Mouse (Mus musculus) ovary, postnatal 36 days (tissue): ENCODE data around the gene Cpox.
A peak's percentile ranks its signal among the peaks of the same experiment; 100 is the strongest.
"Not testable (repeated sequence)": the region's sequence is repeated elsewhere in the genome, so short reads cannot be mapped to it uniquely, and the experiment has no call there.

Source experiments
- DNase-seq: peaks from one replicate; pipeline ENCODE4 v3.0.0; 2022; ENCODE audit warnings: low spot score, mixed read lengths

Cpox gene

DNA sequence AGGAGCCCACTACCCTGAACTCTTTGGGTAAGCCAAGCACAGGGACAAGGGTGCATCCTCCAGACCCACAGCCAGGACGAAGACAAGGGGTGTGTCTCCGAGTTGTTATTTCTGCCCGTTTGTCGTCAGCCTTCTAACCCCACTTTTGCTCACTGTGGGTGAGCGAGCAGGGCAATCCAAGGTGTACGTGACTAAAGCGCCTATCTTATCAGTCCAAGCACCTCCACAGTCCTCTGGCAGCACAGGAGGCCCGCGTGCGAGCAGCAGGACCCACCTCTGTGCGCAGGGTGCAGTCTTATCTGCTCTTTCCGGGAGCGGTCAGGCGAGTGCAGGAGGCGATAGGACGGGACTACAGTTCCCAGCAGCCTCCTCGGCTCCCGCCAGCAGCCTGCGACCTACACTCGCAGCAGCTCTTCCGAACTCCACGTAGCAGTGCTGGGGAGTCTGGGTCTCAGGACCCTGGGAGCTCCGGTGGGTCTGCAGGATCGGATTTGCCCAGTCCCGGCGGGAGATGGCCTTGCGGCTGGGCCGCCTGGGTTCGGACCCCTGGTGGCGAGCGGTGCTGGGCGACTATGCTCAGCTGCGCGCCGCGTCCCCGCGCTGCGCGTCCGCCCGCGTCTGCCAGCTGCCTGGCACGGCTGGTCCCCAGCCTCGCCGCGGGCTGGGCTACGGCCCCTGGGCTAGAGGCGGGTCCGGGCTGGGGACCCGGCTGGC lies at the start of gene Cpox:
TSS of gene Cpox (plus strand) at position 376 of the 714 bp plus-strand sequence.
- peak; percentile 82 for DNase-seq

GRCm38 (mm10) chr16:58622377-58622776 lies 47.7 kb upstream of the Cpox start:
- no peak for DNase-seq

DNA sequence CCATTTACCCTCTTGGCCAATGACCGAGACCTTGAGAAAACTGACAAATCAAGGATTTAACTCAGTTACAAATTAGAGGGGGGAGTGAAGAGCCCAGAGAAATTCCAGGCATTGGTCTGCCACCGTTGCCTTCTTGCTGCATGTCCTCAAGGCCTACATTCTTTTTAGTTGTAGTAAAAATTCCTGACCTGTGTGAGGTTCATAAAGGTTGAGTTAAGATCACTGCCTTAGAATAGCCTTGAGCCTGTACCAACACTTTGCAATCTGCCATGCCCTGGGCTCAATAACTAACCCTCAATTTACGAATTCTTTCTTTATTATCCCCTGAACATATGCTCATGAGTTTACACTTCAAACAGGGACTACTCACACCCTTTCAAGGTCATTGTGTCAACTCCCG lies 47.0 kb upstream of the Cpox start:
- no peak for DNase-seq

- no peak for DNase-seq
Observed at GRCm38 (mm10) chr16:58623944-58624343, 46.1 kb upstream of the Cpox start.

DNA sequence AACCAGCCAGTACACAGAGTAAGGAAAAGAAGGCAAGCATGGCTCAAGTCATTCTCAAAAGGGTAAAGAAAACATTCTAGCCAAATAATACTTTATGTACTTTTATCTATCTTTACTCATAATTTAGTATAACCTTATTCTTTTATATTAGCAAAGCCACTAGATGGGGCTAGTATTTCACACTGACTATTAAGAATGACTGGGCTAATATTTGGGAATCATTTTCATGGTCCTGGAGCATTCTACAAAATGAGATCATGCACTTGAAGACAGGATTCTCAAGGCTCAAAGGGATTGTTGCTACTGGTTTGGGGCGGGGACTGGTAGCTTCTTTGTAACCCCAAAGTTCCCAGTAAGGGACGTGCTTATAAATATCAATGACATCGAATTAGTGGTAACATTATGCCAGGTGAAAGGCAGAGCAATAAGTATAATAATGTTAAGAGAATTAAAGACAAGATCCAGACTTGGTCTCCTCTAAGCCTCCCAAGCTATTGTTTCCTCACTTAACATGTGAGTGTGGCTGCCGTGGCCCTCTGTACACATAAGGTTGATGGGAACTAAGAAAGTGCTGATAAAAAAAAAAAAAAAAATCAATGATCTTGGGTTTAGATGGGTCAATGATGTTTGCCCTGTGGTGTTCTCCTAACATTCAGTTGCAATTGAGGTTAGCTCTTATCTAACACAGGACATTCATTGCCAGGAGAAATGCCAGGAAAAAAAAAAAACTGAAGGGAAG lies 42.3 kb upstream of the Cpox start:
- no peak for DNase-seq

GRCm38 (mm10) chr16:58628336-58628680 lies 41.8 kb upstream of the Cpox start:
- no peak for DNase-seq

DNA sequence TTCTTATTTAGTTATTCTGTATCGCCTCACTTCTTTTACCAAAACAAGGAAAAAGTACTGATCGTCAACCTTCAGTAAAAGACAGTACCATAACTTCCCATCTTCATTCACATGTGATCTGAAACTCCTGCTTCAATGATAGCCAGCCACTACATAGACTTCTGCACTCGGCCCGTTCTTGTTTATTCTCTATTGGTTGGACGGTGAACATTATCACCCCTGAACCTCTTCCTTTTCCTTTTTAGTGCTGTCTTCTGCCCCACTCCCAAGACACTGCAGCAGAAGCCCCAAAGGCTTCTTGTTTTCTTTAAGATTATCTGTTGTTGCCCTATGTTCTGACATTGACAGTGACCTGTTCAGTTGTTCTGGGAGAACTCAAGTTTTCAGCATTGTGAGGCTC lies 41.1 kb upstream of the Cpox start:
- no peak for DNase-seq

DNA sequence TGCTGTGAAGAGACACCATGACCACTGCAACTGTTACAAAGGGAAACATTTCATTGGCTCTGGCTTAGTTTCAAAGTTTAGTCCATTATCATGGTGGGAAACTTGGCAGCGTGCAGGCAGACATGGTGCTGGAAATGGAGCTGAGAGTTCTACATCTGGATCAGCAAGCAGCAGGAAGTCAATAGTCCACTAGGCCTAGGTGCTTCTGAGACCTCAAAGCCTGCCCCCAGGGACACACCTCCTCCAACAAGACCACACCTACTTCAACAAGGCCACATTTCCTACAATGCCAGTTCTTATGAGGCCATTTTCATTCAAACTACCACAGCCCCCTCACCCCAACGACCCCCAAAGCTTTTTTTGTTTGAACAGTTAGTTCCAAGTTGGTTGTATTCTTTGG lies 40.4 kb upstream of the Cpox start:
- DNase-seq = no peak

GRCm38 (mm10) chr16:58635866-58636265 lies 34.2 kb upstream of the Cpox start:
- DNase-seq = no peak

DNA sequence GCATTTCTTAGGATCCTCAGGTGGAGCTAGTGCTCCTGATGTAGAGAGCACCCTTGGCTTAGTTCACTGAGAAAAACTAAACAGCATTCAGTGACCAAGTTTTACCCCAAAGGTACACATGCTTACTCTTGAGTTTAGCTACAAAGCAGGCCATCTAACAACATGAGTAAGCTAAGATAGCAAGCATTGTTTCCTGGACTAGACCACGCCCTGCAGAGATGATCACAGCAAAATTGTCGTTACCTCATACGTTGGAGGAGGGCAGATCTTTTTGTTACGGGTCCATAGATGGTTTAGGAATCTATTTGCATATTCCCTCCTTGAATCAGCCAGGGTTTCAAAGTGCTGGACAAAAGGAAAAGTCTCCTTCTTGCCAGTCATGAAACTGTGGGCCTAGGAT lies 32.6 kb upstream of the Cpox start:
- DNase-seq = no peak

- no peak for DNase-seq
Observed at GRCm38 (mm10) chr16:58638016-58638415, 32.1 kb upstream of the Cpox start.

- no peak for DNase-seq
Observed at GRCm38 (mm10) chr16:58638689-58639175, 31.4 kb upstream of the Cpox start, which contains the start of gene E330017A01Rik. E330017A01Rik (minus strand) TSS chr16:58638739.

- no peak for DNase-seq
Observed at GRCm38 (mm10) chr16:58649979-58650378, 20.1 kb upstream of the Cpox start.

- no peak for DNase-seq
Observed at GRCm38 (mm10) chr16:58655751-58656150, 14.3 kb upstream of the Cpox start.

GRCm38 (mm10) chr16:58656526-58656925 lies 13.6 kb upstream of the Cpox start:
- DNase-seq = no peak

DNA sequence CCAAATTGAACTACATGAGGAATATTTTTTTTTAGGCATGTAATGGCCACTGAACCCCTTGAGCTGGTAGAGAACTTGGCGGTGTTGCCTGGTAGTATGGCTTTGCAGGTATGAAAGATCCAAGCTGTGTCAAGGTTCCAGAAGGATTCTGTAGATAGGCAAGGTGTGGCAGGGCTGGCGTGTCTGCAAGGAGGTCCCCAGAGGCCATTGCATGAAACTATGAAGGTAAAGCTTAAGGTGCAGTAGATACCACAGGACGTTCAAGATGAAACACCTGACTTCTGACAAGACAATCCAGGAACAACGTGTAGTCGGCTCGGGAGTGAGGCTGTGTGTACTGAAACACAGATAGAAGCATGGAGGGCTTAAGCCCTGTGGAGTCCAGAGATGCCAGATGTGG lies 11.4 kb upstream of the Cpox start:
- DNase-seq = no peak

- DNase-seq = no peak
Observed at GRCm38 (mm10) chr16:58661826-58662225, 8.3 kb upstream of the Cpox start.

DNA sequence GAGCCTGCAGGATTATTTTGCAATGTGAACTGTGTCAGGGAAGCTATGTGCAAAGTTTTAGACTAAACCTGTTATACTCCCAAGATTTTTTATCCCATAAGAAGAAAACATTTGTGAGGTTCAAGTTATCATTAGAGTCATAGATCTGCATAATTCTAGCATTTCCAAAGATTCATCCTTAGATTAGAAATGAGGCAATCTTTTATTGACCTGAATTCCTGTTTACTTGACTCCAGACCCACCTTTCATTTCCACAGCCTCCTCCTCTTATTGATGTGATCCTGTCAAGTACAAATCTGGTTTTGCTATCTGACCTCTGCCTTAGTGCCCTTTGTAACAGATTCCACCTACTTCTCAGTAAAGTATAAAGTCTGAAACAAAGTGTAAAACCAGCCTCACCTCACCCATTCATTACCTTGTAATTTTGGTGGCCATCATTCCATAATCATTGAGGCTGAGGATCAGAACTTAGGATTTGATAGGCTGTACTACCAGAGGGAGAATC lies 7.8 kb upstream of the Cpox start:
- DNase-seq = no peak

GRCm38 (mm10) chr16:58663021-58663420 lies 7.1 kb upstream of the Cpox start:
- no peak for DNase-seq

DNA sequence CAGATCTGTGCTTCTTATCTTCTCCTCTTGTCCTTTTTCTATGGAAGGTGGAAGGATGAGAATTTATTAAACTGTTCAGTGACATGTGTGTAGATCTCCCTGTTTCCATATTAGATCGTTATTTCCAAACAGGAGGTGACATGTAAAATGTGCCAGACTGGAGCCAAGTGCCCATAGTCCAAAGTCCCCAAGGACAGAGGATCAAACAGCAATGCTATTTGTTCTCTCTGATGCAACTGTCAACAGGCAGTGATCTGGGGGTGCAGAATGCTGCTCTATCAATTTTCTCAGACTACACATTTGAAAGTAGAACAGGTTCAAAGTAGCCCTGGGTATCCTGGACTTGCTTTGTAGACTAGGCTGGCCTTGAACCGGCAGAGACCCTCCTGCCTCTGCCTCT lies 6.3 kb upstream of the Cpox start:
- DNase-seq = no peak

GRCm38 (mm10) chr16:58665137-58665536 lies 5.0 kb upstream of the Cpox start:
- not testable (repeated sequence) for DNase-seq

DNA sequence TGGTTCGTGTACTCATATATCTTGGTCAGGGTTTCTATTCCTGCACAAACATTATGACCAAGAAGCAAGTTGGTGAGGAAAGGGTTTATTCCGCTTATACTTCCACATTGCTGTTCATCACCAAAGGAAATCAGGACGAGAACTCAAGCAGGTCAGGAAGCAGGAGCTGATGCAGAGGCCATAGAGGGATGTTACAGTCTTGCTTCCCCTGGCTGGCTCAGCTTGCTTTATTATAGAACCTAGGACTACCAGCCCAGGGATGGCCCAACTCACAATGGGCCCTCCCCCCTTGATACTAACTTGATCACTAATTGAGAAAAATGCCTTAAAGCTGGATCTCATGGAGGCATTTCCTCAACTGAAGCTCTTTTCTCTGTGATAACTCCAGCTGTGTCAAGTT lies 3.4 kb upstream of the Cpox start:
- not testable (repeated sequence) for DNase-seq

DNA sequence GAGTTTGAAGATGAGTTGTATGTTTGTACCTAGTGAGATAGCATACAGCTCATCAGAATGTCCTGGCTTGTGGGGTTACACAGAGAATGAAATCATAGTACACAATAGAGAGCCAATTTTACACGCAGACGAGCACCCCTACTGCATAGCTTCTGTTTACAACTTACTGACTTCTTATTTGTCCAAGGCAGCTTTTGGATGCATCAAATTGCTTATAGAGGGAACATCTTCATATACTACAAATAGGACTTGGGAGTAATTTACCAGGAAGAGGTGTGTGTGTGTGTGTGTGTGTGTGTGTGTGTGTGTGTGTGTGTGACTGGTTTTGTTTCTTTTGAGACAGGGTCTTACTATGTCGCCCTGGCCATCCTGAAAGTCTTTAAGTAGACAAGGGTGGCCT lies 1.5 kb upstream of the Cpox start:
- no peak for DNase-seq
